ENCODE assay signal across 8 mouse cellular contexts in the genomic region with DNA sequence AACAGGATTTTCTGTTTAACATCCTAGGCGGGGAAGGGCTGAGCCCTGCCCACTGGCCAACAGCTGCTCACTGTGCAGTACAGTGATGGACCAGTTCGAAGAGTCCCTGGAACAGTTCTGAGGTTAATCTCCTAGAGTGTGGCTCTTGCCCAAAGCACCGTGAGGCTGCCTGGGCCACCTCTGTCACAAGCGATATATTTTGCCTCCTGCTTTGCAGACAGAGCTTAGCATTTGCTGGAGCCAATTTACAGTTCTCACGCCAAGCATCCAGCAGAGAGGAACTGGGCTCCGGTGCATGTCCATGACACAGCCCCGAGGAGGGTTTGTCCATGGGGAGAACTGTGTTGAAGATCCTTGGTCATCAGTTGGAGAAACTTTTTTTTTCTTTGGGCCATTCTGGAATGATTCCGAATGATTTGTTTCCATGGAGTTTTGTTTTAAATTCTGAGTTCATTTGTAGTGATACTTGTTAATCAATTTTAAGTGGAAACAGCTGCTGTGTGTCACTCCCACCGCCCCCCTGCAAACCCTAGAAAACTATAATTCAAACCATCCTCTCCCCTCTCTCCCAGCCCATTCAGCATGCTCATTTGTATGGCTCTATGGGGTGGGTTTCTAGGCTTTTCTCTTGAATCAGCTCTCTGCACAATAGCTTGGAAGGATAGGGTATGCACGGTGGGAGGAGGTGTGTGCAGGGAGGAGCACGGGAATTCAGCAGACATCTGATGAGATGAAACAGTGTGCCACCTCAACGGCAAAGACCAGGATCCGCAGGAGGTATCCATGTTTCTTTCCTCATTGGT.
DNase-seq lines count a peak whose midpoint lies in the region; ATAC-seq and TF ChIP-seq lines count a peak whose summit lies in the region.
"Had no signal": no experiment of that assay in that cellular context is flagged by ENCODE, and none has a peak within 500 bp of the region (broad histone marks: within the 10 kb centered on the region; RNA-seq: fewer than 3 reads in every experiment).

No protein-coding gene starts in this region.

- TF ChIP-seq CTCF in lung, postnatal 0 days (IDR thresholded peaks at IDR 0.05): no peak

- ATAC-seq in lung, embryonic 15.5 days (ENCODE audit: borderline replicate concordance, extremely low read depth, low FRiP score, low TSS enrichment): peak; percentile 63
- ATAC-seq in lung, postnatal 0 days: no peak
- peak; percentile 76 for ATAC-seq in hindbrain, embryonic 16.5 days
- ATAC-seq in neural tube, embryonic 14.5 days (ENCODE audit: low read depth): peak; percentile 68; the same call in 1 of the 2 replicates
- ATAC-seq in frontal cortex, adult (ENCODE audit: low TSS enrichment): no peak

- no peak overlapping the region for H3K9ac ChIP-seq in lung, embryonic 15.5 days
- no peak overlapping the region for H3K9ac ChIP-seq in lung, postnatal 0 days (replicated peaks; ENCODE audit: low read depth)
- H3K9ac ChIP-seq in hindbrain, embryonic 16.5 days (ENCODE audit: low read depth, low read length): no peak overlapping the region
- no peak overlapping the region for H3K9ac ChIP-seq in neural tube, embryonic 14.5 days (replicated peaks; ENCODE audit: low read depth, low read length)
- H3K9ac ChIP-seq: liver, embryonic 15.5 days had no signal

- H3K4me1 ChIP-seq in lung, embryonic 15.5 days: peaks cover 16% of the 10 kb centered on the region
- H3K4me1 ChIP-seq in lung, postnatal 0 days (ENCODE audit: insufficient read depth, low read depth, low read length): peaks cover 3% of the 10 kb centered on the region; the same call in 1 of the 2 replicates
- H3K4me1 ChIP-seq in forebrain, embryonic 10.5 days: peaks cover 24% of the 10 kb centered on the region
- peaks cover 9% of the 10 kb centered on the region for H3K4me1 ChIP-seq in hindbrain, embryonic 16.5 days (ENCODE audit: control insufficient read depth, insufficient read depth, low read depth, low read length)
- H3K4me1 ChIP-seq in neural tube, embryonic 14.5 days (ENCODE audit: control insufficient read depth, insufficient read depth, low read length): peaks cover 7% of the 10 kb centered on the region; the same call in 1 of the 2 replicates
- H3K4me1 ChIP-seq: liver, embryonic 15.5 days had no signal

- 53% methylated on average over 13 of the region's 13 CpGs for WGBS in lung, embryonic 15.5 days
- 61% methylated on average over 13 of the region's 13 CpGs for WGBS in lung, postnatal 0 days
- WGBS in forebrain, embryonic 10.5 days: 57% methylated on average over 13 of the region's 13 CpGs
- 35% methylated on average over 13 of the region's 13 CpGs for WGBS in hindbrain, embryonic 16.5 days
- 50% methylated on average over 13 of the region's 13 CpGs for WGBS in neural tube, embryonic 14.5 days

- no peak overlapping the region for H3K4me2 ChIP-seq in lung, embryonic 15.5 days
- no peak overlapping the region for H3K4me2 ChIP-seq in lung, postnatal 0 days (replicated peaks; ENCODE audit: low read depth, low read length)
- H3K4me2 ChIP-seq in hindbrain, embryonic 16.5 days (ENCODE audit: low read length): no peak overlapping the region
- no peak overlapping the region for H3K4me2 ChIP-seq in neural tube, embryonic 14.5 days (ENCODE audit: low read depth, low read length)
- H3K4me2 ChIP-seq: liver, embryonic 15.5 days had no signal

- no peaks in the 10 kb centered on the region for H3K9me3 ChIP-seq in lung, embryonic 15.5 days
- no peaks in the 10 kb centered on the region for H3K9me3 ChIP-seq in lung, postnatal 0 days (ENCODE audit: low read length)
- no peaks in the 10 kb centered on the region; the same call in 1 of the 2 replicates for H3K9me3 ChIP-seq in forebrain, embryonic 10.5 days
- H3K9me3 ChIP-seq in hindbrain, embryonic 16.5 days (ENCODE audit: control insufficient read depth, low read length): no peaks in the 10 kb centered on the region
- H3K9me3 ChIP-seq in neural tube, embryonic 14.5 days (ENCODE audit: control insufficient read depth, low read length): no peaks in the 10 kb centered on the region
- H3K9me3 ChIP-seq: liver, embryonic 15.5 days had no signal

- no peak for TF ChIP-seq EP300 in lung, postnatal 0 days (IDR thresholded peaks at IDR 0.05)

- no peaks in the 10 kb centered on the region for H3K27me3 ChIP-seq in lung, embryonic 15.5 days
- no peaks in the 10 kb centered on the region for H3K27me3 ChIP-seq in lung, postnatal 0 days (replicated peaks; ENCODE audit: insufficient read depth, low read length)
- no peaks in the 10 kb centered on the region for H3K27me3 ChIP-seq in forebrain, embryonic 10.5 days (ENCODE audit: poor library complexity, severe bottlenecking)
- H3K27me3 ChIP-seq in hindbrain, embryonic 16.5 days (replicated peaks; ENCODE audit: control insufficient read depth, insufficient read depth, low read length): no peaks in the 10 kb centered on the region
- no peaks in the 10 kb centered on the region for H3K27me3 ChIP-seq in neural tube, embryonic 14.5 days (ENCODE audit: control insufficient read depth, insufficient read depth, low read length)
- H3K27me3 ChIP-seq: liver, embryonic 15.5 days had no signal

- no peak overlapping the region for H3K4me3 ChIP-seq in lung, embryonic 15.5 days
- H3K4me3 ChIP-seq in lung, postnatal 0 days (ENCODE audit: low read depth, low read length): no peak overlapping the region
- H3K4me3 ChIP-seq in forebrain, embryonic 10.5 days: no peak overlapping the region
- H3K4me3 ChIP-seq in hindbrain, embryonic 16.5 days (ENCODE audit: low read length): no peak overlapping the region
- H3K4me3 ChIP-seq in neural tube, embryonic 14.5 days (ENCODE audit: low read depth, low read length): no peak overlapping the region
- H3K4me3 ChIP-seq: liver, embryonic 15.5 days had no signal

- 0 out of 2 replicates have a peak overlapping the region, but pooled peaks have one; percentile 43 for H3K27ac ChIP-seq in lung, embryonic 15.5 days
- H3K27ac ChIP-seq in lung, postnatal 0 days (ENCODE audit: low read length): no peak overlapping the region
- H3K27ac ChIP-seq in forebrain, embryonic 10.5 days: peak overlapping the region; percentile 70
- no peak overlapping the region for H3K27ac ChIP-seq in hindbrain, embryonic 16.5 days (ENCODE audit: low read depth, low read length)
- no peak overlapping the region for H3K27ac ChIP-seq in neural tube, embryonic 14.5 days (ENCODE audit: low read depth, low read length)
- H3K27ac ChIP-seq: liver, embryonic 15.5 days had no signal

- DNase-seq in lung, postnatal 0 days (ENCODE audit: low spot score): no peak
- DNase-seq in forebrain, embryonic 10.5 days (ENCODE audit: extremely low spot score, low spot score): no peak
- DNase-seq in ovary, postnatal 36 days (ENCODE audit: low spot score): no peak

- H3K36me3 ChIP-seq in lung, embryonic 15.5 days: no peaks in the 10 kb centered on the region
- no peaks in the 10 kb centered on the region for H3K36me3 ChIP-seq in lung, postnatal 0 days (ENCODE audit: insufficient read depth, low read length)
- H3K36me3 ChIP-seq in forebrain, embryonic 10.5 days (replicated peaks): no peaks in the 10 kb centered on the region
- no peaks in the 10 kb centered on the region for H3K36me3 ChIP-seq in hindbrain, embryonic 16.5 days (ENCODE audit: control insufficient read depth, insufficient read depth, low read length)
- H3K36me3 ChIP-seq in neural tube, embryonic 14.5 days (ENCODE audit: control insufficient read depth, insufficient read depth, low read length): no peaks in the 10 kb centered on the region
- H3K36me3 ChIP-seq: liver, embryonic 15.5 days had no signal

Comparison
In these comparisons a context has a peak if more than half of its experiments do, and no peak if none do; other contexts are left out.
1. ATAC-seq: peak in lung, embryonic 15.5 days (single experiment), hindbrain, embryonic 16.5 days (single experiment) and neural tube, embryonic 14.5 days (single experiment); none in lung, postnatal 0 days (single experiment) and frontal cortex, adult (single experiment).
2. H3K27ac ChIP-seq: peak in lung, embryonic 15.5 days (single experiment) and forebrain, embryonic 10.5 days (single experiment); none in lung, postnatal 0 days (single experiment), hindbrain, embryonic 16.5 days (single experiment) and neural tube, embryonic 14.5 days (single experiment).